Mouse (Mus musculus): ENCODE data around the gene Gimap8. TPM values are rescaled to one million over a fixed set of nuclear protein-coding genes. Genes with fewer than 3 reads are reported as not detected.

Gimap8 gene
- total RNA-seq (2021) (1 to 10 TPM; 7.1 to 7.6 TPM), polyA plus RNA-seq (2012; rRNA removed) (4.1 and 7.3 TPM in 2 replicates)
- long read RNA-seq, partial matches to known transcripts = 1 of 3 reads
- long read RNA-seq, other reads (novel, unspliced or antisense) = 1 of 3 reads

- H3K27ac ChIP-seq = peak within 1 kb of the TSS; percentile 83
Measured at GRCm38 (mm10) chr6:48646995-48647394, at the start of gene Gimap8. TSS of gene Gimap8 (plus strand) at chr6:48647234.

GRCm38 (mm10) chr6:48600594-48600993, 46.4 kb upstream of the Gimap8 start:
- Histone ChIP-seq H3K36me3 (ENCODE audit: control insufficient read depth, insufficient read depth, low read length) (no peaks in the 10 kb centered on the region), H3K4me3 (no peak overlapping the region), H3K27me3 (ENCODE audit: control insufficient read depth, insufficient read depth, low read length) (no peaks in the 10 kb centered on the region), H3K27ac (no peak overlapping the region), H3K4me1 (ENCODE audit: control insufficient read depth, insufficient read depth, low read length) (peaks cover 1% of the 10 kb centered on the region; the same call in 1 of the 2 replicates), H3K9ac (ENCODE audit: low read depth, low read length) (no peak overlapping the region), H3K79me2 (replicated peaks; ENCODE audit: control insufficient read depth, insufficient read depth, low read length) (peaks cover 4% of the 10 kb centered on the region; the same call in 1 of the 2 replicates)
- no peak for DNase-seq
- TF ChIP-seq CTCF (IDR thresholded peaks at IDR 0.05) (no peak), POLR2A (IDR thresholded peaks at IDR 0.05; ENCODE audit: insufficient read depth, low read depth, low read length) (no peak), EP300 (IDR thresholded peaks at IDR 0.05; ENCODE audit: insufficient read depth, low read depth, low read length) (no peak)
- intact Hi-C loops (cut with DNase I) = no loop called here
- WGBS = 91% methylated on average over 1 of the region's 1 CpGs

More at GRCm38 (mm10) chr6:48646995-48647394, at the start of gene Gimap8:
- Histone ChIP-seq H3K79me2 (replicated peaks; ENCODE audit: control insufficient read depth, insufficient read depth, low read length) (no peaks in the 10 kb centered on the region), H3K27me3 (ENCODE audit: control insufficient read depth, insufficient read depth, low read length) (no peaks in the 10 kb centered on the region), H3K9ac (ENCODE audit: low read depth, low read length) (peak within 1 kb of the TSS; percentile 34), H3K4me3 (peak within 1 kb of the TSS; percentile 45; the same call in 1 of the 2 replicates), H3K4me1 (ENCODE audit: control insufficient read depth, insufficient read depth, low read length) (peaks cover 1% of the 10 kb centered on the region; the same call in 1 of the 2 replicates), H3K36me3 (ENCODE audit: control insufficient read depth, insufficient read depth, low read length) (no peaks in the 10 kb centered on the region)
- TF ChIP-seq POLR2A (IDR thresholded peaks at IDR 0.05; ENCODE audit: insufficient read depth, low read depth, low read length) (peak; percentile 39; the same call in 1 of the 2 replicates), CTCF (IDR thresholded peaks at IDR 0.05) (peak; percentile 81), EP300 (IDR thresholded peaks at IDR 0.05; ENCODE audit: insufficient read depth, low read depth, low read length) (no peak)
- WGBS = 19% methylated on average over 3 of the region's 3 CpGs
- intact Hi-C loops (cut with DNase I) = loop anchor here (2.0 to 5.0 kb wide), 3 partner anchors 32 to 100 kb away; partner anchors contain the start of genes Gimap5 and Gimap6
- peak; percentile 69 to 83 for DNase-seq

- peaks cover 4% of the 10 kb centered on the region; the same call in 1 of the 2 replicates for H3K79me2 ChIP-seq (replicated peaks; ENCODE audit: control insufficient read depth, insufficient read depth, low read length)
- H3K36me3 ChIP-seq (ENCODE audit: control insufficient read depth, insufficient read depth, low read length) = no peaks in the 10 kb centered on the region
- WGBS = 5% methylated on average over 42 of the region's 42 CpGs
- peaks cover 1% of the 10 kb centered on the region; the same call in 1 of the 2 replicates for H3K4me1 ChIP-seq (ENCODE audit: control insufficient read depth, insufficient read depth, low read length)
- intact Hi-C loops (cut with DNase I) = no loop called here
- DNase-seq = peak; percentile 97 to 98
- no peaks in the 10 kb centered on the region for H3K27me3 ChIP-seq (ENCODE audit: control insufficient read depth, insufficient read depth, low read length)
- TF ChIP-seq POLR2A (IDR thresholded peaks at IDR 0.05; ENCODE audit: insufficient read depth, low read depth, low read length) (peak; percentile 84), EP300 (IDR thresholded peaks at IDR 0.05; ENCODE audit: insufficient read depth, low read depth, low read length) (0 out of 2 replicates have a peak, but pooled peaks have one; percentile 44), CTCF (IDR thresholded peaks at IDR 0.05) (0 out of 2 replicates have a peak, but pooled peaks have one; percentile 18)
- peak within 1 kb of the TSS; percentile 98 for H3K27ac ChIP-seq
- H3K4me3 ChIP-seq = peak within 1 kb of the TSS; percentile 88
- peak within 1 kb of the TSS; percentile 89 for H3K9ac ChIP-seq (ENCODE audit: low read depth, low read length)
Measured at GRCm38 (mm10) chr6:48601271-48602079, 45.6 kb upstream of the Gimap8 start, which contains the start of gene Zfp775. TSS of gene Zfp775 (plus strand) at chr6:48602063.

- TF ChIP-seq EP300 (IDR thresholded peaks at IDR 0.05; ENCODE audit: insufficient read depth, low read depth, low read length) (no peak), POLR2A (IDR thresholded peaks at IDR 0.05; ENCODE audit: insufficient read depth, low read depth, low read length) (no peak), CTCF (IDR thresholded peaks at IDR 0.05) (no peak)
- Histone ChIP-seq H3K4me1 (ENCODE audit: control insufficient read depth, insufficient read depth, low read length) (peaks cover 1% of the 10 kb centered on the region; the same call in 1 of the 2 replicates), H3K27ac (peak overlapping the region; percentile 98), H3K4me3 (peak overlapping the region; percentile 88), H3K9ac (ENCODE audit: low read depth, low read length) (peak overlapping the region; percentile 89), H3K27me3 (ENCODE audit: control insufficient read depth, insufficient read depth, low read length) (no peaks in the 10 kb centered on the region), H3K36me3 (ENCODE audit: control insufficient read depth, insufficient read depth, low read length) (no peaks in the 10 kb centered on the region), H3K79me2 (replicated peaks; ENCODE audit: control insufficient read depth, insufficient read depth, low read length) (0 out of 2 replicates have a peak, but pooled peaks cover 2% of the 10 kb centered on the region)
- intact Hi-C loops (cut with DNase I) = no loop called here
- under 1% methylated on average over 28 of the region's 28 CpGs for WGBS
- DNase-seq = no peak
Measured at GRCm38 (mm10) chr6:48602080-48602741, 44.8 kb upstream of the Gimap8 start.

GRCm38 (mm10) chr6:48608124-48608523, 38.9 kb upstream of the Gimap8 start:
- no peak for DNase-seq
- WGBS = 92% methylated on average over 2 of the region's 2 CpGs
- Histone ChIP-seq H3K27me3 (ENCODE audit: control insufficient read depth, insufficient read depth, low read length) (no peaks in the 10 kb centered on the region), H3K79me2 (replicated peaks; ENCODE audit: control insufficient read depth, insufficient read depth, low read length) (no peaks in the 10 kb centered on the region), H3K4me1 (ENCODE audit: control insufficient read depth, insufficient read depth, low read length) (no peaks in the 10 kb centered on the region; the same call in 1 of the 2 replicates), H3K9ac (ENCODE audit: low read depth, low read length) (no peak overlapping the region), H3K4me3 (no peak overlapping the region), H3K27ac (no peak overlapping the region), H3K36me3 (ENCODE audit: control insufficient read depth, insufficient read depth, low read length) (no peaks in the 10 kb centered on the region)
- intact Hi-C loops (cut with DNase I) = no loop called here
- TF ChIP-seq POLR2A (IDR thresholded peaks at IDR 0.05; ENCODE audit: insufficient read depth, low read depth, low read length) (no peak), CTCF (IDR thresholded peaks at IDR 0.05) (no peak), EP300 (IDR thresholded peaks at IDR 0.05; ENCODE audit: insufficient read depth, low read depth, low read length) (no peak)
